Mouse (Mus musculus): ENCODE measurements around the gene Gsta1.
"Not testable (repeated sequence)": the region's sequence is repeated elsewhere in the genome, so short reads cannot be mapped to it uniquely, and the experiment has no call there.

Gsta1 gene

DNA sequence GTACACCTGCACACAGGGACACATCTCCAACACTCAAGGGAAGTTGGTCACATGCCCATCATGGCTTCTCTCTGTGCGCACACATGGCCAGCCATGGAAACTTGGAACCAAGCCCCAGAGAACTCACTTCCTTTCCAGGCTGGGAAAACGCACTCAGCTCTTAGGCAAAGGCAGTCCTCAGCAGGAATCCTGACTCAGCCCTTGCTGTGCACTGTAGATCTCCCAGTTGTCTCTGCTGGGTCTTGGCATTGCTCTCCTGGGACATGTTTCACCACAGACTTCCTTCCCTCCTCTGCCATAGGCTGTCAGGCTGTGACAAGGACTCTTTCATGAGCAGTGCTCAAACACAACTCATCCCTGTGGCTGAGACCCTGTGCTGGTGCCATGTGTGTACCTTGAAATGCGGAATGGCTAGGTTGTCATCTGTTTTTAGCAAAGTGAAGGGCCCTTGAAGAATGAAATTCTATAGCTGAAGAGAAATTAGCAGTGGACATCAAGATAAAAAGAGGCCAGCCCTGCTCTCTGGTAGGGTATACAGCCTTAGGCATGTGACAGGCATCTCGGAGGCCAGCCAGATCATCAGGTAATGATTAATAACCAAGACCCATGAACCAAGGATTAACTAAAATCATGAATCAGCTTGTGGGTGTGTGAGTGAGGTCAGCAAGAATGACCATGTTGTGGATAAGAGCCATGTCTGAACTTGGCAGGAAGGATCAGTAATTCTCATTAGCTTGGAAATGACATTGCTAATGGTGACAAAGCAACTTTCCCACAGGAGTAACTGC lies 25.4 kb downstream of the Gsta1 start:
- DNase-seq = peak; percentile 17

DNA sequence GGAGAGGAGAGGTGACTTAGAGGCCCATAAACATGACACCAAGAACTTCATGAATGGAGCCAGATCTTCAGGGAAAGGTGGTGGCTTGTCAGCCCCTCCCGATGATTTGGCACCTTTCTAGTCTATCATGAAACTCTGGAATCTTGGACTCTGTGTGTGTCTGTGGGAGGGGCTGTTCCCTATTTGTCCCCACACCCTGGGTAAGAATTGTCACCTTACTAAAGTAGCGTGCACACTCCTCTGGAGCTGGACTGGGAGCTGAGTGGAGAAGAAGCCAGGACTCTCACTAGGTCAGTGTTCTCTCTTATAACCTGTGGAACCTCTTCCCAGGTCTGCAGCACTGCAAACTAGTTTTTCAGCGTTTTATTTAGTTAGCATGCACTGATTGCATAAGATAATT lies 26.5 kb downstream of the Gsta1 start, which contains the start of gene Gm3776:
Gm3776 (plus strand) TSS at position 216 of the 400 bp plus-strand sequence.
- not testable (repeated sequence) for DNase-seq

DNA sequence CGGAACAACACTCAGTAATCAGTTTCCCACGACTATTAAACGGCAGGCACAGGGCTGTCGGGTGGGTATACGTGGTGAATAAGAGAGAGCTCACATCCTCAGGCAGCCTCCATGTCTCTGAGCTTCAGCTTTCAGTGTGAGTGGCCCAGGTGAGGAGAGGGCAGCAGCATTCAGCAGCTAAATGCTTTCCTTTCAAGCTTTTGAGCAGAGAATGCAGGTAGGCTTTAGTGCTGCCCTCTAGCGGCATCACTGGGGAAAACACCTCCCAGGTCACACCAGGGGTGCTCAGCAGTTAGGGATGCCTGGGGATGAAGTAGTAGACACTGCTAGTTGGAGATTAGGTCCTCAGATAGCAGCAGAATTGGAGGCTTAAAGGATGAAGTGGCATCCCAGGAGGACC lies 29.2 kb downstream of the Gsta1 start:
- DNase-seq = peak; percentile 66

DNA sequence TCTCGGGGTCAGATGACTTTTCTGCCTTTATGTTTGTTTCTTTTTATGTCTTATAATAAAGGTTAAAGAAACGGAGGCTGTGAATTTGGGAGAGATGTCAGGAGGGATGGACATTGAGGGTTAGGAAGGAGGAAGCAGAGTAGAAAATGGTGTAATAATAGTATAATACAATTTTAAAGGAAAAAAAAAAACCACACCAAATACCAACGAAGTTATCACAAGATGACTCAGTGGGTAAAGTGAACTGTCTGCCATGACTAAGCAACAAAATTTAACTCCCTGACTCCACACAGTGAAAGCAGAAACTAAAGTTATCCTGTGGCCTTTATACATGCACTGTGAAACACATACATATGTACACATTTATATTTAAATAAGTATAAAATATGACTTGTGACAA lies 40.5 kb downstream of the Gsta1 start:
- DNase-seq = not testable (repeated sequence)

DNA sequence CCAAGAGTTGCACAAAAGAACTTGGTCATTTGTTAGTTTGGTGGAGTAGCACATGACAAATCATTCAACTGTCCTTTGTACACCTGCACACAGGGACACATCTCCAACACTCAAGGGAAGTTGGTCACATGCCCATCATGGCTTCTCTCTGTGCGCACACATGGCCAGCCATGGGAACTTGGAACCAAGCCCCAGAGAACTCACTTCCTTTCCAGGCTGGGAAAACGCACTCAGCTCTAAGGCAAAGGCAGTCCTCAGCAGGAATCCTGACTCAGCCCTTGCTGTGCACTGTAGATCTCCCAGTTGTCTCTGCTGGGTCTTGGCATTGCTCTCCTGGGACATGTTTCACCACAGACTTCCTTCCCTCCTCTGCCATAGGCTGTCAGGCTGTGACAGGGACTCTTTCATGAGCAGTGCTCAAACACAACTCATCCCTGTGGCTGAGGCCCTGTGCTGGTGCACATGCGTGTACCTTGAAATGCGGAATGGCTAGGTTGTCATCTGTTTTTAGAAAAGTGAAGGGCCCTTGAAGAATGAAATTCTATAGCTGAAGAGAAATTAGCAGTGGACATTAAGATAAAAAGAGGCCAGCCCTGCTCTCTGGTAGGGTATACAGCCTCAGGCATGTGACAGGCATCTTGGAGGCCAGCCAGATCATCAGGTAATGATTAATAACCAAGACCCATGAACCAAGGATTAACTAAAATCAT lies 51.7 kb downstream of the Gsta1 start:
- DNase-seq = peak; percentile 64

DNA sequence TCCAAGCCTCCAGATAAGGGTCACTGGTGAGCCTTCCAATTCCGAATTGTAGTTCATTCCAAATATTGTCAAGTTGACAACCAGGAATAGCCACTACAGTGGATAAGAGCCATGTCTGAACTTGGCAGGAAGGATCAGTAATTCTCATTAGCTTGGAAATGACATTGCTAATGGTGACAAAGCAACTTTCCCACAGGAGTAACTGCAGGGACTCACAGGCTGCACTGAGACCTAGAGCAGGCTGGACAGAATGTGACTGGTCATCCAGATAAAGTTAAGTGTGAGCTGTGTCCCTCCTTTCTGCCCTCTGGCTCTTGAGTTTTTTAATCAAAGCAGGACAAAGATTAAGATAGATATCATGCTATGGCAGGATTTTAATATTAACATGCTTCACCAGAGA lies 58.6 kb downstream of the Gsta1 start:
- not testable (repeated sequence) for DNase-seq

DNA sequence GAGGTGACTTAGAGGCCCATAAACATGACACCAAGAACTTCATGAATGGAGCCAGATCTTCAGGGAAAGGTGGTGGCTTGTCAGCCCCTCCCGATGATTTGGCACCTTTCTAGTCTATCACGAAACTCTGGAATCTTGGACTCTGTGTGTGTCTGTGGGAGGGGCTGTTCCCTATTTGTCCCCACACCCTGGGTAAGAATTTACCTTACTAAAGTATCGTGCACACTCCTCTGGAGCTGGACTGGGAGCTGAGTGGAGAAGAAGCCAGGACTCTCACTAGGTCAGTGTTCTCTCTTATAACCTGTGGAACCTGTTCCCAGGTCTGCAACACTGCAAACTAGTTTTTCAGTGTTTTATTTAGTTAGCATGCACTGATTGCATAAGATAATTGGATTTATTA lies 59.3 kb downstream of the Gsta1 start, which contains the start of gene Gm10639:
Gm10639 (plus strand) TSS at position 201 of the 400 bp plus-strand sequence.
- not testable (repeated sequence) for DNase-seq
